Mouse (Mus musculus) C2C12 (cell line): ENCODE data around the gene Cox7b.

ENCODE experiments used
- CEBPB ChIP-seq: IDR thresholded peaks from one replicate; pipeline ENCODE4 v1.6.1; 2011; ENCODE audit warnings: low read depth, mild to moderate bottlenecking, control low read depth, moderate library complexity
- CTCF ChIP-seq: IDR thresholded peaks from one replicate; pipeline ENCODE4 v1.5.1; 2011; ENCODE audit not compliant: control insufficient read depth, insufficient read depth, insufficient read length
- FOSL1 ChIP-seq: IDR thresholded peaks from one replicate; pipeline ENCODE4 v1.8.0; 2011; ENCODE audit warnings: mild to moderate bottlenecking, low read length; ENCODE audit not compliant: poor library complexity, insufficient read depth, severe bottlenecking
- MAX ChIP-seq: IDR thresholded peaks from one replicate; pipeline ENCODE4 v1.6.1; 2011; ENCODE audit warnings: mild to moderate bottlenecking, control low read depth
- MYOD1 ChIP-seq: IDR thresholded peaks from one replicate; pipeline ENCODE4 v1.6.1; 2011; ENCODE audit warnings: low read depth; ENCODE audit not compliant: control insufficient read depth, insufficient read length
- MYOG ChIP-seq: IDR thresholded peaks from one replicate; pipeline ENCODE4 v1.6.1; 2011; ENCODE audit not compliant: control insufficient read depth, insufficient read length; ENCODE audit errors: extremely low read depth
- USF1 ChIP-seq: IDR thresholded peaks from one replicate; pipeline ENCODE4 v1.6.1; 2011; ENCODE audit warnings: low read depth, mild to moderate bottlenecking, control low read depth, moderate library complexity

DNA sequence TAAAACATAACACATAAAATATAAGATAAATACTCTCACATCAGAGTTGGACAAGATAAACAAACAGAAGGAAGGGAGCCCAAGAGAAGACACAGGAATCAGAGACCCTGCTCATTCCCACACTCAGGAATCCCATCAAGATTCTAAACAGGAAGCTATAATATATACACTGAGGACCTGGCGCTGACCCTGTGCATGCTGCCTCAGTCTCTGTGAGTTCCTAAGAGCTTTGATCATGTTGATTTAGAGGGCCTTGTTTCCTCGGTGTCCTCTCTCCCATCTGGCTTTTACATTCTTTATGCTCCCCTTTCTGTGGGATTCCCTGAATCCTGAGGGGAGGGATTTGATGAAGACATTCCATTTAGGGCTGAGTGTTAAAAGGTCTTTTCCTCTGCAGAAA, 30.0 kb downstream of the Cox7b start:
- TF ChIP-seq CTCF (no peak), MAX (no peak), CEBPB (no peak), USF1 (no peak), MYOG (no peak), FOSL1 (no peak), MYOD1 (no peak)
